Mouse (Mus musculus) hindbrain, embryonic 12.5 days (tissue): ENCODE measurements around the gene Fbll1. TPM values are rescaled to one million over a fixed set of nuclear protein-coding genes. Genes with fewer than 3 reads are reported as not detected.

Experiments used
- ATAC-seq: fragments of 200-750 bp; cut with Nextera tagmentation; 2 replicates; pipeline ENCODE4 v1.8.0; 2017; ENCODE audit warnings: moderate TSS enrichment; ENCODE audit not compliant: low FRiP score
- H3K27ac ChIP-seq: fragments of 300-500 bp; sonication (generic); 2 replicates; pipeline ENCODE4 v1.5.1; 2016; ENCODE audit warnings: mild to moderate bottlenecking
- H3K27me3 ChIP-seq: fragments of 300-500 bp; sonication (generic); 2 replicates; pipeline ENCODE4 v1.6.1; 2016; ENCODE audit warnings: mild to moderate bottlenecking
- H3K36me3 ChIP-seq: fragments of 300-500 bp; sonication (generic); 2 replicates; pipeline ENCODE4 v1.6.1; 2016; ENCODE audit warnings: mild to moderate bottlenecking
- H3K4me1 ChIP-seq: fragments of 300-500 bp; sonication (generic); 2 replicates; pipeline ENCODE4 v1.6.1; 2016
- H3K4me2 ChIP-seq: fragments of 300-500 bp; sonication (generic); replicated peaks from 2 replicates; pipeline ENCODE4 v1.6.1; 2016; ENCODE audit warnings: mild to moderate bottlenecking
- H3K4me3 ChIP-seq: fragments of 300-500 bp; sonication (generic); 2 replicates; pipeline ENCODE4 v1.5.1; 2016; ENCODE audit warnings: mild to moderate bottlenecking
- H3K9ac ChIP-seq: fragments of 300-500 bp; sonication (generic); 2 replicates; pipeline ENCODE4 v1.6.1; 2016; ENCODE audit warnings: mild to moderate bottlenecking, moderate library complexity
- H3K9me3 ChIP-seq: fragments of 300-500 bp; sonication (generic); replicated peaks from 2 replicates; pipeline ENCODE4 v1.6.1; 2016; ENCODE audit warnings: mild to moderate bottlenecking
- WGBS: fragments of 180-500 bp; shearing (Covaris S2); methylation state at CpG from one replicate; pipeline ENCODE4 v1.1.7; 2016; 5-methylcytosine and 5-hydroxymethylcytosine counted together
- microRNA counts: library from miRNA; unstranded; fragments of <30 nt; microRNA quantifications from one replicate; lab custom pipeline; 2017
- microRNA-seq: library from miRNA; unstranded; fragments of <30 nt; microRNA quantifications from one replicate; pipeline ENCODE4, GENCODE M21; 2017
- polyA plus RNA-seq: library from polyadenylated mRNA; unstranded; fragments of >200 nt; fragmentation: Nextera tagmentation; extraction: Ambion mirVana; gene quantifications from 2 replicates; pipeline ENCODE4 v1.2.1, GENCODE M21; 2016

Fbll1 gene
- polyA plus RNA-seq, 1 experiment from 2014 or later: 15.3 TPM

DNA sequence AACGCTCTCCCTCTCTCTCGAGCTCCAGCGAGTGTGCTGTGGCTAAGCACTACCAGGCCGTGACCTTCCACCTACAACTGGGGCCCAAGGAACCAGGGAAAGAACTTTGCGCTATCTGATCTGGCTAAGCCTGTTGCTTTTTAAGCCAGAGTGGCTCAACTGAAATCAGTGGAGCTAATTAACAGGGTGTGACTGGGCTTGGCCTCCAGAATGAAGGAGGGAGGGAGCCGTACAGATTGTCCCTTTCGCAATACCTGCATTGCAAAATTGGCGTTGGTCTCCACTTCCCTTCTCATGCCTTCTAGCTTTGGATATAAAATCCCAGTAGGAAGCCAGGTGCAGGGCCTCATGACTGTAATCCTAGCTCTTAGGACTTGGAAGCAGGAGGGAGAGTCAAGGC is 48.1 kb downstream of the Fbll1 start:
- no peak for ATAC-seq
- 71% methylated on average over 8 of the region's 8 CpGs for WGBS
- H3K9me3 ChIP-seq: no peaks in the 10 kb centered on the region

More for the DNA sequence above, 48.1 kb downstream of the Fbll1 start:
- Histone ChIP-seq H3K4me2 (no peak overlapping the region), H3K4me3 (no peak overlapping the region), H3K4me1 (no peaks in the 10 kb centered on the region), H3K36me3 (no peaks in the 10 kb centered on the region), H3K9ac (no peak overlapping the region), H3K27me3 (no peaks in the 10 kb centered on the region), H3K27ac (no peak overlapping the region)

MicroRNA genes within 50 kb of the gene (microRNA counts, 519-probe panel; counts per million panel counts)
- microRNA mmu-miR-103 (lab: Ali Mortazavi, UCI): 5,251 counts per million, percentile 93 among the panel's probes with 10 or more counts

Small RNA genes lying within 50 kb of the gene (microRNA-seq; reads per million reads assigned to microRNA genes)
- 4.3 reads per million, percentile 9 among the genes with 10 or more reads in this experiment for gene Mir103-1

Other genes starting within 250 kb of the Fbll1 start
- gene Pank3, start 29.4 kb downstream of the Fbll1 start, polyA plus RNA-seq: 31.8 and 34.4 TPM in 2 replicates
- 78.5 and 79.4 TPM in 2 replicates for gene Rars, start 35.6 kb upstream of the Fbll1 start, polyA plus RNA-seq
- 14.6 and 15.2 TPM in 2 replicates for gene Wwc1, start 181.6 kb upstream of the Fbll1 start, polyA plus RNA-seq